Mouse (Mus musculus): ENCODE data around the gene Tekt5.

The Tekt5 gene

GRCm38 (mm10) chr16:10394699-10395540 is at the start of gene Tekt5:
Gene Tekt5 (minus strand): TSS chr16:10395490.
- DNase-seq, result peak; percentile 71 to 72

GRCm38 (mm10) chr16:10443723-10444122 is 48.4 kb upstream of the Tekt5 start:
- DNase-seq, result no peak

- DNase-seq, result no peak
These were observed 46.5 kb upstream of the Tekt5 start for GRCm38 (mm10) chr16:10441761-10442160.

- DNase-seq, result no peak
These were observed 46.0 kb upstream of the Tekt5 start for GRCm38 (mm10) chr16:10441328-10441727.

- DNase-seq, result no peak
These were observed 42.8 kb upstream of the Tekt5 start for GRCm38 (mm10) chr16:10438055-10438454.

GRCm38 (mm10) chr16:10436166-10436565 is 40.9 kb upstream of the Tekt5 start:
- peak; percentile 30 to 36 for DNase-seq

- no peak for DNase-seq
These were observed 38.1 kb upstream of the Tekt5 start for GRCm38 (mm10) chr16:10433344-10433743.

- no peak for DNase-seq
These were observed 37.1 kb upstream of the Tekt5 start for GRCm38 (mm10) chr16:10432387-10432786.

GRCm38 (mm10) chr16:10431911-10432310 is 36.6 kb upstream of the Tekt5 start:
- no peak for DNase-seq

GRCm38 (mm10) chr16:10420447-10421054 is 25.3 kb upstream of the Tekt5 start:
- no peak for DNase-seq

- DNase-seq, result no peak
These were observed 22.5 kb upstream of the Tekt5 start for GRCm38 (mm10) chr16:10417723-10418259.

- DNase-seq, result peak; percentile 50
These were observed 21.6 kb upstream of the Tekt5 start for GRCm38 (mm10) chr16:10416866-10417265.

GRCm38 (mm10) chr16:10415976-10416375 is 20.7 kb upstream of the Tekt5 start:
- DNase-seq, result peak; percentile 77 to 82

- peak; percentile 92 for DNase-seq
These were observed 16.8 kb upstream of the Tekt5 start, which contains the start of gene Nubp1 for GRCm38 (mm10) chr16:10411764-10412746. Gene Nubp1 (plus strand): TSS chr16:10411948.

GRCm38 (mm10) chr16:10399160-10399559 is 3.9 kb upstream of the Tekt5 start:
- peak; percentile 92 for DNase-seq

- peak in 1 of 2 experiments; percentile 10 for DNase-seq
These were observed 3.5 kb upstream of the Tekt5 start for GRCm38 (mm10) chr16:10398755-10399154.

- DNase-seq, result no peak
These were observed 2.7 kb downstream of the Tekt5 start for GRCm38 (mm10) chr16:10392587-10392986.

- DNase-seq, result no peak
These were observed 6.5 kb downstream of the Tekt5 start for GRCm38 (mm10) chr16:10388634-10389365.

GRCm38 (mm10) chr16:10385261-10385660 is 10.0 kb downstream of the Tekt5 start:
- no peak for DNase-seq

GRCm38 (mm10) chr16:10384544-10384943 is 10.7 kb downstream of the Tekt5 start:
- no peak for DNase-seq

- DNase-seq, result peak; percentile 51 to 52
These were observed 11.2 kb downstream of the Tekt5 start for GRCm38 (mm10) chr16:10384060-10384497.

GRCm38 (mm10) chr16:10379531-10379930 is 15.8 kb downstream of the Tekt5 start:
- no peak for DNase-seq

All from B cell, adult 2 months (primary cell).